Mouse (Mus musculus) left cerebral cortex, postnatal 10 days (tissue): ENCODE data around the gene Sult4a1. TPM values are rescaled to one million over a fixed set of nuclear protein-coding genes. Genes with fewer than 3 reads are reported as not detected.
A peak's percentile ranks its signal among the peaks of the same experiment; 100 is the strongest.

Experiments
- DNase-seq, 2 experiments: peaks; one replicate each; pipeline ENCODE4 v3.0.0; 2021 to 2022; ENCODE audit warnings: low spot score in 2 of 2, mixed read lengths in 1 of 2; ENCODE audit errors: extremely low spot score in 1 of 2
- intact Hi-C: fragments of 180-260 bp; cut with DNase I; formaldehyde crosslinking; loops from one replicate; pipeline ENCODE4 v1.15.1; 2025
- total RNA-seq, 2 experiments: library from RNA; stranded (reverse); gene quantifications; 2 replicates each; pipeline ENCODE4 v1.2.3; 2021

Sult4a1 gene
- total RNA-seq: 100 to 1,000 TPM; 330 to 338 TPM

GRCm38 (mm10) chr15:84105105-84105923, at the start of gene Sult4a1:
Sult4a1 (minus strand) TSS chr15:84105754.
- peak; percentile 28 to 79 for DNase-seq
- intact Hi-C loops: no loop called here

- intact Hi-C loops: no loop called here
- no peak for DNase-seq
Measured at GRCm38 (mm10) chr15:84140929-84141328, 35.4 kb upstream of the Sult4a1 start.

- intact Hi-C loops: no loop called here
- DNase-seq: no peak
Measured at GRCm38 (mm10) chr15:84140109-84140508, 34.6 kb upstream of the Sult4a1 start.

GRCm38 (mm10) chr15:84139592-84140005, 34.0 kb upstream of the Sult4a1 start:
- intact Hi-C loops: no loop called here
- no peak for DNase-seq

GRCm38 (mm10) chr15:84136473-84137415, 31.2 kb upstream of the Sult4a1 start:
- intact Hi-C loops: no loop called here

GRCm38 (mm10) chr15:84135472-84135871, 29.9 kb upstream of the Sult4a1 start:
- intact Hi-C loops: no loop called here
- DNase-seq: no peak

More at GRCm38 (mm10) chr15:84136473-84137415, 31.2 kb upstream of the Sult4a1 start:
- no peak for DNase-seq

GRCm38 (mm10) chr15:84133440-84133839, 27.9 kb upstream of the Sult4a1 start:
- no peak for DNase-seq
- intact Hi-C loops: no loop called here

GRCm38 (mm10) chr15:84131971-84132370, 26.4 kb upstream of the Sult4a1 start:
- DNase-seq: no peak
- intact Hi-C loops: no loop called here

GRCm38 (mm10) chr15:84131096-84131786, 25.7 kb upstream of the Sult4a1 start:
- DNase-seq: peak in 1 of 2 experiments; percentile 63
- intact Hi-C loops: no loop called here

GRCm38 (mm10) chr15:84126871-84127270, 21.3 kb upstream of the Sult4a1 start:
- DNase-seq: no peak
- intact Hi-C loops: no loop called here

- intact Hi-C loops: no loop called here
Measured at GRCm38 (mm10) chr15:84126447-84126846, 20.9 kb upstream of the Sult4a1 start.

GRCm38 (mm10) chr15:84124086-84124485, 18.5 kb upstream of the Sult4a1 start:
- intact Hi-C loops: loop anchor here (5.0 kb wide), 2 partner anchors 43 to 503 kb away; partner anchors contain the start of gene Pnpla3
- DNase-seq: no peak

More at GRCm38 (mm10) chr15:84126447-84126846, 20.9 kb upstream of the Sult4a1 start:
- DNase-seq: no peak

- DNase-seq: no peak
- intact Hi-C loops: loop anchor here (5.0 kb wide), 2 partner anchors 44 to 504 kb away; partner anchors contain the start of gene Pnpla3
Measured at GRCm38 (mm10) chr15:84123075-84123474, 17.5 kb upstream of the Sult4a1 start, which contains the start of gene Pnpla5. Pnpla5 (minus strand) TSS chr15:84123175.

- intact Hi-C loops: loop anchor here (5.0 kb wide), 2 partner anchors 46 to 506 kb away; partner anchors contain the start of gene Pnpla3
Measured at GRCm38 (mm10) chr15:84121036-84121435, 15.5 kb upstream of the Sult4a1 start.

GRCm38 (mm10) chr15:84120612-84121011, 15.1 kb upstream of the Sult4a1 start:
- DNase-seq: peak in 1 of 2 experiments; percentile 45
- intact Hi-C loops: loop anchor here (5.0 kb wide), 2 partner anchors 47 to 507 kb away; partner anchors contain the start of gene Pnpla3

More at GRCm38 (mm10) chr15:84121036-84121435, 15.5 kb upstream of the Sult4a1 start:
- no peak for DNase-seq

GRCm38 (mm10) chr15:84116466-84116865, 10.9 kb upstream of the Sult4a1 start:
- intact Hi-C loops: no loop called here

GRCm38 (mm10) chr15:84115727-84116126, 10.2 kb upstream of the Sult4a1 start:
- intact Hi-C loops: no loop called here

More at GRCm38 (mm10) chr15:84116466-84116865, 10.9 kb upstream of the Sult4a1 start:
- no peak for DNase-seq

GRCm38 (mm10) chr15:84113873-84114272, 8.3 kb upstream of the Sult4a1 start:
- DNase-seq: no peak
- intact Hi-C loops: no loop called here

More at GRCm38 (mm10) chr15:84115727-84116126, 10.2 kb upstream of the Sult4a1 start:
- no peak for DNase-seq
